Mouse (Mus musculus): ENCODE measurements around the gene Tor1b. TPM values are rescaled to one million over a fixed set of nuclear protein-coding genes. Genes with fewer than 3 reads are reported as not detected.
"Not testable (repeated sequence)": the region's sequence is repeated elsewhere in the genome, so short reads cannot be mapped to it uniquely, and the experiment has no call there.

Gene Tor1b
- polyA plus RNA-seq, 1 experiment from 2014 or later = 20.1 TPM

- Histone ChIP-seq H3K27ac (replicated peaks) (peak overlapping the region; percentile 56), H3K9me3 (ENCODE audit: control insufficient read depth, low read length) (no peaks in the 10 kb centered on the region), H3K4me3 (ENCODE audit: low read depth, low read length) (no peak overlapping the region), H3K9ac (ENCODE audit: low read length) (no peak overlapping the region), H3K36me3 (ENCODE audit: control insufficient read depth, insufficient read depth, low read length) (no peaks in the 10 kb centered on the region), H3K4me1 (replicated peaks; ENCODE audit: control insufficient read depth, insufficient read depth) (0 out of 2 replicates have a peak, but pooled peaks cover 4% of the 10 kb centered on the region), H3K4me2 (replicated peaks; ENCODE audit: low read depth) (no peak overlapping the region), H3K27me3 (ENCODE audit: control insufficient read depth, insufficient read depth, low read length) (no peaks in the 10 kb centered on the region)
- DNase-seq (ENCODE audit: low spot score) = no peak
- ATAC-seq (ENCODE audit: low FRiP score, low TSS enrichment) = peak; percentile 81
- TF ChIP-seq EP300 (optimal IDR thresholded peaks at IDR 0.05) = no peak
- no peak for TF ChIP-seq CTCF (IDR thresholded peaks at IDR 0.05; ENCODE audit: low read depth)
- WGBS = 80% methylated on average over 8 of the region's 8 CpGs
Measured at GRCm38 (mm10) chr2:30913022-30913421, 39.7 kb upstream of the Tor1b start.

- no peak overlapping the region for H3K9ac ChIP-seq (ENCODE audit: low read length)
- 0 out of 2 replicates have a peak, but pooled peaks cover 4% of the 10 kb centered on the region for H3K4me1 ChIP-seq (replicated peaks; ENCODE audit: control insufficient read depth, insufficient read depth)
- H3K27ac ChIP-seq (replicated peaks) = no peak overlapping the region
- H3K4me3 ChIP-seq (ENCODE audit: low read depth, low read length) = no peak overlapping the region
- no peak for DNase-seq (ENCODE audit: low spot score)
- H3K9me3 ChIP-seq (ENCODE audit: control insufficient read depth, low read length) = no peaks in the 10 kb centered on the region
- no peaks in the 10 kb centered on the region for H3K36me3 ChIP-seq (ENCODE audit: control insufficient read depth, insufficient read depth, low read length)
- H3K27me3 ChIP-seq (ENCODE audit: control insufficient read depth, insufficient read depth, low read length) = no peaks in the 10 kb centered on the region
- H3K4me2 ChIP-seq (replicated peaks; ENCODE audit: low read depth) = no peak overlapping the region
- ATAC-seq (ENCODE audit: low FRiP score, low TSS enrichment) = no peak
- TF ChIP-seq EP300 (optimal IDR thresholded peaks at IDR 0.05) (no peak), CTCF (IDR thresholded peaks at IDR 0.05; ENCODE audit: low read depth) (no peak)
- 63% methylated on average over 3 of the region's 3 CpGs for WGBS
Measured at GRCm38 (mm10) chr2:30914836-30915235, 37.9 kb upstream of the Tor1b start.

- 81% methylated on average over 5 of the region's 5 CpGs for WGBS
- no peak for TF ChIP-seq CTCF (IDR thresholded peaks at IDR 0.05; ENCODE audit: low read depth)
- TF ChIP-seq EP300 (optimal IDR thresholded peaks at IDR 0.05) = no peak
- DNase-seq (ENCODE audit: low spot score) (no peak), ATAC-seq (ENCODE audit: low FRiP score, low TSS enrichment) (no peak)
- Histone ChIP-seq H3K4me2 (replicated peaks; ENCODE audit: low read depth) (no peak overlapping the region), H3K27ac (replicated peaks) (no peak overlapping the region), H3K36me3 (ENCODE audit: control insufficient read depth, insufficient read depth, low read length) (no peaks in the 10 kb centered on the region), H3K4me1 (replicated peaks; ENCODE audit: control insufficient read depth, insufficient read depth) (0 out of 2 replicates have a peak, but pooled peaks cover 4% of the 10 kb centered on the region), H3K27me3 (ENCODE audit: control insufficient read depth, insufficient read depth, low read length) (no peaks in the 10 kb centered on the region), H3K9ac (ENCODE audit: low read length) (no peak overlapping the region), H3K9me3 (ENCODE audit: control insufficient read depth, low read length) (no peaks in the 10 kb centered on the region), H3K4me3 (ENCODE audit: low read depth, low read length) (no peak overlapping the region)
Measured at GRCm38 (mm10) chr2:30915376-30915775, 37.4 kb upstream of the Tor1b start.

- H3K27me3 ChIP-seq (ENCODE audit: control insufficient read depth, insufficient read depth, low read length); H3K9ac ChIP-seq (ENCODE audit: low read length); H3K4me3 ChIP-seq (ENCODE audit: low read depth, low read length); H3K4me2 ChIP-seq (replicated peaks; ENCODE audit: low read depth); H3K9me3 ChIP-seq (ENCODE audit: control insufficient read depth, low read length); ATAC-seq (ENCODE audit: low FRiP score, low TSS enrichment); DNase-seq (ENCODE audit: low spot score); H3K36me3 ChIP-seq (ENCODE audit: control insufficient read depth, insufficient read depth, low read length); H3K4me1 ChIP-seq (replicated peaks; ENCODE audit: control insufficient read depth, insufficient read depth); H3K27ac ChIP-seq (replicated peaks): not testable (repeated sequence)
- 74% methylated on average over 6 of the region's 6 CpGs for WGBS
Measured at GRCm38 (mm10) chr2:30915933-30916332, 36.8 kb upstream of the Tor1b start.

GRCm38 (mm10) chr2:30917649-30918048 is 35.1 kb upstream of the Tor1b start:
- no peak overlapping the region for H3K9ac ChIP-seq (ENCODE audit: low read length)
- H3K27ac ChIP-seq (replicated peaks) = peak overlapping the region; percentile 49; the same call in 1 of the 2 replicates
- H3K4me1 ChIP-seq (replicated peaks; ENCODE audit: control insufficient read depth, insufficient read depth) = 0 out of 2 replicates have a peak, but pooled peaks cover 3% of the 10 kb centered on the region
- ATAC-seq (ENCODE audit: low FRiP score, low TSS enrichment) (no peak), DNase-seq (ENCODE audit: low spot score) (no peak)
- no peak overlapping the region for H3K4me2 ChIP-seq (replicated peaks; ENCODE audit: low read depth)
- no peaks in the 10 kb centered on the region for H3K9me3 ChIP-seq (ENCODE audit: control insufficient read depth, low read length)
- H3K27me3 ChIP-seq (ENCODE audit: control insufficient read depth, insufficient read depth, low read length) = no peaks in the 10 kb centered on the region
- TF ChIP-seq CTCF (IDR thresholded peaks at IDR 0.05; ENCODE audit: low read depth) (no peak), EP300 (optimal IDR thresholded peaks at IDR 0.05) (no peak)
- no peak overlapping the region for H3K4me3 ChIP-seq (ENCODE audit: low read depth, low read length)
- no peaks in the 10 kb centered on the region for H3K36me3 ChIP-seq (ENCODE audit: control insufficient read depth, insufficient read depth, low read length)
- 76% methylated on average over 7 of the region's 7 CpGs for WGBS

GRCm38 (mm10) chr2:30918126-30918525 is 34.6 kb upstream of the Tor1b start:
- no peaks in the 10 kb centered on the region for H3K4me1 ChIP-seq (replicated peaks; ENCODE audit: control insufficient read depth, insufficient read depth)
- H3K36me3 ChIP-seq (ENCODE audit: control insufficient read depth, insufficient read depth, low read length) = no peaks in the 10 kb centered on the region
- no peak overlapping the region for H3K4me2 ChIP-seq (replicated peaks; ENCODE audit: low read depth)
- TF ChIP-seq EP300 (optimal IDR thresholded peaks at IDR 0.05) (no peak), CTCF (IDR thresholded peaks at IDR 0.05; ENCODE audit: low read depth) (no peak)
- no peak for DNase-seq (ENCODE audit: low spot score)
- H3K9me3 ChIP-seq (ENCODE audit: control insufficient read depth, low read length) = no peaks in the 10 kb centered on the region
- 0 out of 2 replicates have a peak overlapping the region, but pooled peaks have one; percentile 14 for H3K9ac ChIP-seq (ENCODE audit: low read length)
- WGBS = 55% methylated on average over 6 of the region's 6 CpGs
- no peak overlapping the region for H3K4me3 ChIP-seq (ENCODE audit: low read depth, low read length)
- no peak for ATAC-seq (ENCODE audit: low FRiP score, low TSS enrichment)
- H3K27me3 ChIP-seq (ENCODE audit: control insufficient read depth, insufficient read depth, low read length) = no peaks in the 10 kb centered on the region
- H3K27ac ChIP-seq (replicated peaks) = peak overlapping the region; percentile 85

All from stomach, postnatal 0 days (tissue).